Mouse (Mus musculus) stomach, embryonic 16.5 days (tissue): ENCODE results near the gene Plce1. TPM values are rescaled to one million over a fixed set of nuclear protein-coding genes. Genes with fewer than 3 reads are reported as not detected.

Experiments
- ATAC-seq: fragments of 200-750 bp; cut with Nextera tagmentation; 2 replicates; pipeline ENCODE4 v1.8.0; 2017; ENCODE audit warnings: moderate number of reproducible peaks, moderate TSS enrichment; ENCODE audit not compliant: insufficient read depth, low FRiP score
- H3K27ac ChIP-seq: fragments of 300-500 bp; sonication (generic); 2 replicates; pipeline ENCODE4 v1.5.1; 2014; ENCODE audit warnings: low read length
- H3K27me3 ChIP-seq: fragments of 300-500 bp; sonication (generic); 2 replicates; pipeline ENCODE4 v1.6.1; 2014; ENCODE audit warnings: low read length, control low read depth, mixed read lengths; ENCODE audit not compliant: control insufficient read depth, insufficient read depth
- H3K36me3 ChIP-seq: fragments of 300-500 bp; sonication (generic); 2 replicates; pipeline ENCODE4 v1.6.1; 2014; ENCODE audit warnings: low read length; ENCODE audit not compliant: control insufficient read depth, insufficient read depth
- H3K4me1 ChIP-seq: fragments of 300-500 bp; sonication (generic); 2 replicates; pipeline ENCODE4 v1.6.1; 2014; ENCODE audit warnings: low read length, control low read depth, mixed read lengths; ENCODE audit not compliant: control insufficient read depth, insufficient read depth
- H3K4me2 ChIP-seq: fragments of 300-500 bp; sonication (generic); 2 replicates; pipeline ENCODE4 v1.6.1; 2014; ENCODE audit warnings: low read depth, low read length, mixed read lengths
- H3K4me3 ChIP-seq: fragments of 300-500 bp; sonication (generic); replicated peaks from 2 replicates; pipeline ENCODE4 v1.5.1; 2014; ENCODE audit warnings: mild to moderate bottlenecking, low read length
- H3K9ac ChIP-seq: fragments of 300-500 bp; sonication (generic); 2 replicates; pipeline ENCODE4 v1.6.1; 2014; ENCODE audit warnings: low read length
- H3K9me3 ChIP-seq: fragments of 300-500 bp; sonication (generic); replicated peaks from 2 replicates; pipeline ENCODE4 v1.6.1; 2016; ENCODE audit warnings: low read length, control low read depth; ENCODE audit not compliant: control insufficient read depth
- whole genome bisulfite sequencing: fragments of 180-500 bp; shearing (Covaris S2); extraction: QIAGEN DNeasy Blood & Tissue Kit; methylation state at CpG from one replicate; pipeline ENCODE4 v1.1.7; 2014; 5-methylcytosine and 5-hydroxymethylcytosine counted together
- polyA plus RNA-seq: library from polyadenylated mRNA; unstranded; fragments of >200 nt; fragmentation: Nextera tagmentation; extraction: Ambion mirVana; gene quantifications from 2 replicates; pipeline ENCODE4 v1.2.1, GENCODE M21; 2015

The Plce1 gene
- polyA plus RNA-seq, 1 experiment from 2014 or later: 8.5 TPM

- H3K36me3 ChIP-seq: no peaks in the 10 kb centered on the region
- H3K27me3 ChIP-seq: no peaks in the 10 kb centered on the region
- H3K9me3 ChIP-seq: no peaks in the 10 kb centered on the region
- no peak for ATAC-seq
- H3K27ac ChIP-seq: no peak overlapping the region
- WGBS: 53% methylated on average over 2 of the region's 2 CpGs
- H3K4me2 ChIP-seq: no peak overlapping the region
- H3K4me1 ChIP-seq: no peaks in the 10 kb centered on the region
- H3K9ac ChIP-seq: no peak overlapping the region
- no peak overlapping the region for H3K4me3 ChIP-seq
Measured at GRCm38 (mm10) chr19:38766306-38766705, 285.4 kb downstream of the Plce1 start.

- no peak overlapping the region for H3K9ac ChIP-seq
- H3K36me3 ChIP-seq: no peaks in the 10 kb centered on the region
- WGBS: 48% methylated on average over 4 of the region's 4 CpGs
- no peak overlapping the region for H3K27ac ChIP-seq
- no peaks in the 10 kb centered on the region for H3K9me3 ChIP-seq
- no peak overlapping the region for H3K4me3 ChIP-seq
- ATAC-seq: no peak
- 0 out of 2 replicates have a peak, but pooled peaks cover 3% of the 10 kb centered on the region for H3K4me1 ChIP-seq
- no peaks in the 10 kb centered on the region for H3K27me3 ChIP-seq
- H3K4me2 ChIP-seq: no peak overlapping the region
Measured at GRCm38 (mm10) chr19:38775548-38775947, 294.6 kb downstream of the Plce1 start.

DNA sequence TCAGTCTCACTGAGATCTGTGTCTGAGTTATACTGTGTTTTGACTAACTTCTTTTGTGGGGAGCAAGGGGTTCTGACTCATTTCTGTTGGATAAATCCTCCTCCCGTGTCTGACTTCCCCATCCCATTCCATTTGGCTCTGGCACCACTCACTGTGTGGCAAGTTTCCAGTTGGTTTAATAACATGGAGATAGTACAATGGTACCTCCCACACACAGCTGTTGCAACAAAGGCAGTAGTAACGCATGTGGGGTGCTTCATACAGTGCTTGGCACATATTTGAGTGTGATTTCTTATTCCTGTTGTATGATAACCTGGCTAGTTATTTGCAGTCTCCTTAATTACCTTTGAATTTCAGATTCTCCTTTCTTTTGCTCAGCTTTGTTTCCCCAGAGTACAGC, 297.9 kb downstream of the Plce1 start:
- Histone ChIP-seq H3K9me3 (no peaks in the 10 kb centered on the region), H3K4me2 (no peak overlapping the region), H3K27ac (no peak overlapping the region), H3K4me1 (no peaks in the 10 kb centered on the region), H3K9ac (no peak overlapping the region), H3K4me3 (no peak overlapping the region), H3K36me3 (no peaks in the 10 kb centered on the region), H3K27me3 (no peaks in the 10 kb centered on the region)
- WGBS: 47% methylated on average over 2 of the region's 2 CpGs
- ATAC-seq: no peak

- no peak overlapping the region for H3K27ac ChIP-seq
- no peaks in the 10 kb centered on the region; the same call in none of the 2 replicates for H3K36me3 ChIP-seq
- 80% methylated on average over 9 of the region's 9 CpGs for WGBS
- H3K4me1 ChIP-seq: no peaks in the 10 kb centered on the region
- H3K4me2 ChIP-seq: no peak overlapping the region
- ATAC-seq: no peak
- H3K4me3 ChIP-seq: no peak overlapping the region
- no peaks in the 10 kb centered on the region for H3K9me3 ChIP-seq
- no peaks in the 10 kb centered on the region for H3K27me3 ChIP-seq
- no peak overlapping the region for H3K9ac ChIP-seq
Measured at GRCm38 (mm10) chr19:38783542-38783941, 302.6 kb downstream of the Plce1 start.

GRCm38 (mm10) chr19:38787756-38788155, 306.8 kb downstream of the Plce1 start:
- Histone ChIP-seq H3K36me3 (peaks cover 15% of the 10 kb centered on the region), H3K4me3 (no peak overlapping the region), H3K4me1 (no peaks in the 10 kb centered on the region), H3K9ac (no peak overlapping the region), H3K27ac (no peak overlapping the region), H3K27me3 (no peaks in the 10 kb centered on the region), H3K4me2 (no peak overlapping the region), H3K9me3 (no peaks in the 10 kb centered on the region)
- no peak for ATAC-seq
- WGBS: 87% methylated on average over 6 of the region's 6 CpGs

- ATAC-seq: no peak
- WGBS: 94% methylated on average over 7 of the region's 7 CpGs
- Histone ChIP-seq H3K4me3 (no peak overlapping the region), H3K27ac (no peak overlapping the region), H3K4me1 (no peaks in the 10 kb centered on the region), H3K9ac (no peak overlapping the region), H3K4me2 (no peak overlapping the region), H3K9me3 (no peaks in the 10 kb centered on the region), H3K27me3 (no peaks in the 10 kb centered on the region), H3K36me3 (peaks cover 24% of the 10 kb centered on the region)
Measured at GRCm38 (mm10) chr19:38793563-38794045, 312.7 kb downstream of the Plce1 start.

- Histone ChIP-seq H3K9ac (no peak overlapping the region), H3K27ac (no peak overlapping the region), H3K4me1 (no peaks in the 10 kb centered on the region), H3K4me3 (no peak overlapping the region), H3K9me3 (no peaks in the 10 kb centered on the region), H3K27me3 (no peaks in the 10 kb centered on the region), H3K4me2 (no peak overlapping the region), H3K36me3 (peaks cover 17% of the 10 kb centered on the region)
- 74% methylated on average over 5 of the region's 5 CpGs for WGBS
- ATAC-seq: no peak
Measured at GRCm38 (mm10) chr19:38796546-38796945, 315.6 kb downstream of the Plce1 start.

- Histone ChIP-seq H3K9ac (no peak overlapping the region), H3K4me3 (no peak overlapping the region), H3K27ac (no peak overlapping the region), H3K27me3 (no peaks in the 10 kb centered on the region), H3K4me1 (no peaks in the 10 kb centered on the region), H3K4me2 (no peak overlapping the region), H3K36me3 (peaks cover 20% of the 10 kb centered on the region; the same call in 1 of the 2 replicates), H3K9me3 (no peaks in the 10 kb centered on the region)
- WGBS: 88% methylated on average over 1 of the region's 1 CpGs
- ATAC-seq: no peak
Measured at GRCm38 (mm10) chr19:38798291-38798690, 317.4 kb downstream of the Plce1 start.

DNA sequence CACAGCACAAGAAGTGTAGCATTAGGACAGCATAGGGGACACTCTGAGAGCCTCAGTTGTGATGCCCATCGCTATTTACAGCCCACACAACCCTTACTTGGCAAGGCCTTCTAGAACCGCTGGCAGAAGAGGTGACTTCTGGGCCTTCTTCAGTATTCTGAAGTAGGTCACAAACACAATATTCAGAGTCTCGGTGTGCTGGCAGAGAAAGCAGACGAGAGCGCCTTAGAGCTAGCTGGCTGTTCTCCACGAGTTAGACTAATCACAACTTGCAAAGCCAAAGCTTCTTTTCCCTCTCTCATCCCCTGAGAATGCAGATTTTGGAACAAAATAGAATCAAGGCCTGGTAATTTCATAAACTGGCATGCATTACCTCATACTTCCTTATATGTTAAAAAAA, 317.9 kb downstream of the Plce1 start:
- no peaks in the 10 kb centered on the region for H3K9me3 ChIP-seq
- H3K4me1 ChIP-seq: no peaks in the 10 kb centered on the region
- no peak overlapping the region for H3K27ac ChIP-seq
- no peak overlapping the region for H3K4me2 ChIP-seq
- 86% methylated on average over 6 of the region's 6 CpGs for WGBS
- no peaks in the 10 kb centered on the region for H3K27me3 ChIP-seq
- H3K36me3 ChIP-seq: peaks cover 20% of the 10 kb centered on the region; the same call in 1 of the 2 replicates
- ATAC-seq: no peak
- H3K9ac ChIP-seq: no peak overlapping the region
- H3K4me3 ChIP-seq: no peak overlapping the region
